In the genomic region with DNA sequence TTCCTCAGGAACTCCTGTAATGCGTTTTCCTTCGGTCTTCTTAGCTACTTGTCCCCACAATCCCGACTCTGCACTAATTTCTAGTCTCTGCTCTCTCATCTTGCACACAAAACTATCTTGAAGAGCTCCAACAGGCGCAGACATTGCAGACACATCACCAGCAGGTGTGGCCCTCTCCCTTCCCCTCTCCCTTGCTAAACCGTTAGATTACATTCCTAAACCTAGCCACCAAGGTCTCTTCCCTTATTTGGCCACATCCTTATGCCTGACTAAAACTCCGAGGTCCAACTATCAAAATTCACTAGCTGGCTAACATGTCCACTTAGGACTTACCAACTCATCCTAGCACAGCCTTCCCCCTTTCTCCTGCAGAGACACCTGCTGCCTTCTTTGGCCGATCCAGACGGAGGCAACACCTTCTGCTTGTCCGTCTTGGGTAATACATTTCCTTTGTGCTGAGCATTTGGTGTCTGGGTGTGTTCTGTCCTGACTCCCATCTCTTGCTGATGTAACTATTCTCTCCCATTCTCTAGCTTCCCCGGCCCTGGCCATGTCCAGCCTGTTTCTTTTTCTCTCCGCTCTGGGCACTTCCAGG, we compare ENCODE assay signal across 8 mouse cellular contexts. TPM values are rescaled to one million over a fixed set of nuclear protein-coding genes. Genes with fewer than 3 reads are reported as not detected.
DNase-seq lines count a peak whose midpoint lies in the region; ATAC-seq lines count a peak whose summit lies in the region.

No protein-coding gene starts in this region.

- H3K9me3 ChIP-seq in heart, embryonic 14.5 days (ENCODE audit: control insufficient read depth, low read length), result 0 out of 2 replicates have a peak, but pooled peaks cover 4% of the 10 kb centered on the region

- intact Hi-C loops in gastrocnemius, postnatal 36 days (cut with DNase I), result loop anchor here (5.0 kb wide), 2 partner anchors 54 to 314 kb away; partner anchors contain the start of gene Rap1b

- H3K4me2 ChIP-seq in heart, embryonic 14.5 days (ENCODE audit: low read length), result peak overlapping the region; percentile 73

- no peaks in the 10 kb centered on the region for H3K27me3 ChIP-seq in heart, embryonic 14.5 days (ENCODE audit: control insufficient read depth, insufficient read depth, low read length)

- H3K36me3 ChIP-seq in heart, embryonic 14.5 days (ENCODE audit: control insufficient read depth, insufficient read depth, low read length), result peaks cover 5% of the 10 kb centered on the region; the same call in 1 of the 2 replicates

- DNase-seq in heart, postnatal 4 days, result no peak
- peak; percentile 18 for DNase-seq in MEL-GATA-1-ER (ENCODE audit: extremely low read depth, low read depth)
- no peak for DNase-seq in T-cell, adult 2 months (ENCODE audit: low spot score)
- DNase-seq in gastrocnemius, postnatal 36 days, result no peak
- no peak for DNase-seq in B cell, adult 2 months

- 43% methylated on average over 11 of the region's 11 CpGs for WGBS in heart, embryonic 14.5 days

- H3K9ac ChIP-seq in heart, embryonic 14.5 days (ENCODE audit: low read length), result peak overlapping the region; percentile 70

- peak overlapping the region in 1 of 2 experiments; percentile 82; a peak in 2 of 4 replicates for H3K4me3 ChIP-seq in heart, embryonic 14.5 days (ENCODE audit: control insufficient read depth in 1 of 2, insufficient read depth in 1 of 2, low read depth in 1 of 2, low read length in 2 of 2)

- H3K27ac ChIP-seq in heart, embryonic 14.5 days (replicated peaks in 1 of 2; ENCODE audit: control insufficient read depth in 1 of 2, insufficient read depth in 1 of 2, low read depth in 2 of 2, low read length in 2 of 2), result peak overlapping the region; percentile 74 to 78

- no peak for ATAC-seq in heart, embryonic 14.5 days (ENCODE audit: insufficient number of reproducible peaks, insufficient read depth, low FRiP score, low read depth)
- ATAC-seq in granulocyte monocyte progenitor cell, adult 5-6 weeks (replicated peaks; ENCODE audit: poor library complexity, severe bottlenecking), result peak; percentile 30
- ATAC-seq in megakaryocyte progenitor cell, adult 5-6 weeks (replicated peaks; ENCODE audit: poor library complexity), result peak; percentile 12; the same call in 1 of the 2 replicates

- peaks cover 3 to 14% of the 10 kb centered on the region in 2 experiments for H3K4me1 ChIP-seq in heart, embryonic 14.5 days (ENCODE audit: control insufficient read depth in 2 of 2, insufficient read depth in 2 of 2, low read length in 2 of 2)

RNA-seq across cellular contexts. Expression of gene Nup107, which starts 1.0 kb away (rescaled TPM):
- polyA plus RNA-seq in heart, embryonic 14.5 days (2014; fragmentation: Nextera tagmentation; extraction: Ambion mirVana), result 41.0 and 42.5 TPM in 2 replicates
- 10 to 100 TPM; 23.6 to 26.3 TPM for total RNA-seq in heart, postnatal 4 days (2021)
- 76.8 and 93.4 TPM in 2 replicates for total RNA-seq in granulocyte monocyte progenitor cell, adult 5-6 weeks (2014; fragmentation: Nextera tagmentation)
- 153 and 182 TPM in 2 replicates for total RNA-seq in granulocyte monocyte progenitor cell, adult 5-6 weeks (2017)
- 79.2 and 85.6 TPM in 2 replicates for total RNA-seq in megakaryocyte progenitor cell, adult 5-6 weeks (2015)
- 111 and 153 TPM in 2 replicates for total RNA-seq in megakaryocyte progenitor cell, adult 5-6 weeks (2017)
- total RNA-seq in gastrocnemius, postnatal 36 days (2021), result 1 to 10 TPM; 4.3 to 5.5 TPM

RNA-seq across cellular contexts. Expression of gene Slc35e3, which starts 47.4 kb away (rescaled TPM):
- polyA plus RNA-seq in heart, embryonic 14.5 days (2014; fragmentation: Nextera tagmentation; extraction: Ambion mirVana), result 5.9 and 7.7 TPM in 2 replicates
- total RNA-seq in heart, postnatal 4 days (2021), result 1 to 10 TPM; 7.3 to 8.8 TPM
- 6.1 and 12.7 TPM in 2 replicates for total RNA-seq in granulocyte monocyte progenitor cell, adult 5-6 weeks (2014; fragmentation: Nextera tagmentation)
- total RNA-seq in granulocyte monocyte progenitor cell, adult 5-6 weeks (2017), result 14.4 and 18.9 TPM in 2 replicates
- 7.8 and 16.0 TPM in 2 replicates for total RNA-seq in megakaryocyte progenitor cell, adult 5-6 weeks (2015)
- total RNA-seq in megakaryocyte progenitor cell, adult 5-6 weeks (2017), result 9.0 and 14.0 TPM in 2 replicates
- total RNA-seq in gastrocnemius, postnatal 36 days (2021), result 1 to 10 TPM; 3.5 to 5.4 TPM

RNA-seq across cellular contexts. Expression of gene Rap1b, which starts 52.3 kb away (rescaled TPM):
- polyA plus RNA-seq in heart, embryonic 14.5 days (2014; fragmentation: Nextera tagmentation; extraction: Ambion mirVana), result 133 and 143 TPM in 2 replicates
- 100 to 1,000 TPM; 101 to 103 TPM for total RNA-seq in heart, postnatal 4 days (2021)
- total RNA-seq in granulocyte monocyte progenitor cell, adult 5-6 weeks (2014; fragmentation: Nextera tagmentation), result 124 and 127 TPM in 2 replicates
- 92.3 and 107 TPM in 2 replicates for total RNA-seq in granulocyte monocyte progenitor cell, adult 5-6 weeks (2017)
- 215 and 244 TPM in 2 replicates for total RNA-seq in megakaryocyte progenitor cell, adult 5-6 weeks (2015)
- 84.2 and 95.6 TPM in 2 replicates for total RNA-seq in megakaryocyte progenitor cell, adult 5-6 weeks (2017)
- total RNA-seq in gastrocnemius, postnatal 36 days (2021), result 10 to 100 TPM; 20.2 to 22.4 TPM
